Mouse (Mus musculus): ENCODE measurements at regions not wholly inside any gene's neighbourhood (a gene's known extent, or its start where the extent isn't known, plus 50 kb on each side); places are given as distances from the start of the nearest gene placed in this dataset.

- no peak for DNase-seq
- intact Hi-C loops (cut with DNase I; ENCODE audit: low total_unique reads) = no loop called here
These were observed 113.0 kb upstream of the BC052040 start for GRCm38 (mm10) chr2:115468471-115468909.

DNA sequence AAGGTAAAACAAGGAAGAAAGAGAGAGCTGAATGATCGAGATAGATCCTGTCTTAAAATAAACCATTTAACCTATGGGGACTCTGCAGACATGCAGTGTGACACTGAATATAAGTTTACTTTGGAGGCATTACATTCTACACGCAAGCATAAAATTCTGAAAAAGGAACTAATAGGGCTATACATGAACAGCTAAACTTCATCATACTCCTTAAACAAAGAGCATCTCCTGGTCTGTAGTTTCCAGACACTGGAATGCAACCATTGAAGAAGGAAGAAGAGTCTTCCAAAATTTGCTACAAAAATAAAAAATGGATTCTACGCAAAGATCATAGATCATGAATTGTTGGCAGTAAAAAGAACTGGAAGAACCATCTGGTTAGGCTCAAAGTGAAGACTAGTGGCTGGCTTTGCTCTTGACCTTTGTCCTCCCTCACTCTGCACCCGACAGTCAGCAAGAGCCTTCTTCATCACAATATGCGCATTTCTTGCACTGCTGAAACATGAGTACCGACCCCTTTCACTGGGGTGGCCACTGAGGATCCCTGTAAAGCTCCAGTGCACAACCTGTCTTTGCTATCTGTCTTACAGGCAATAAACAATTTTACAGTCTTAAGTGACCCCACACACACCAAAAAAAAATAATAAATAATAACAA, 112.2 kb upstream of the BC052040 start:
- no peak for DNase-seq
- intact Hi-C loops (cut with DNase I; ENCODE audit: low total_unique reads) = no loop called here

GRCm38 (mm10) chr2:115472393-115472792, 109.1 kb upstream of the BC052040 start:
- DNase-seq = no peak
- intact Hi-C loops (cut with DNase I; ENCODE audit: low total_unique reads) = no loop called here

DNA sequence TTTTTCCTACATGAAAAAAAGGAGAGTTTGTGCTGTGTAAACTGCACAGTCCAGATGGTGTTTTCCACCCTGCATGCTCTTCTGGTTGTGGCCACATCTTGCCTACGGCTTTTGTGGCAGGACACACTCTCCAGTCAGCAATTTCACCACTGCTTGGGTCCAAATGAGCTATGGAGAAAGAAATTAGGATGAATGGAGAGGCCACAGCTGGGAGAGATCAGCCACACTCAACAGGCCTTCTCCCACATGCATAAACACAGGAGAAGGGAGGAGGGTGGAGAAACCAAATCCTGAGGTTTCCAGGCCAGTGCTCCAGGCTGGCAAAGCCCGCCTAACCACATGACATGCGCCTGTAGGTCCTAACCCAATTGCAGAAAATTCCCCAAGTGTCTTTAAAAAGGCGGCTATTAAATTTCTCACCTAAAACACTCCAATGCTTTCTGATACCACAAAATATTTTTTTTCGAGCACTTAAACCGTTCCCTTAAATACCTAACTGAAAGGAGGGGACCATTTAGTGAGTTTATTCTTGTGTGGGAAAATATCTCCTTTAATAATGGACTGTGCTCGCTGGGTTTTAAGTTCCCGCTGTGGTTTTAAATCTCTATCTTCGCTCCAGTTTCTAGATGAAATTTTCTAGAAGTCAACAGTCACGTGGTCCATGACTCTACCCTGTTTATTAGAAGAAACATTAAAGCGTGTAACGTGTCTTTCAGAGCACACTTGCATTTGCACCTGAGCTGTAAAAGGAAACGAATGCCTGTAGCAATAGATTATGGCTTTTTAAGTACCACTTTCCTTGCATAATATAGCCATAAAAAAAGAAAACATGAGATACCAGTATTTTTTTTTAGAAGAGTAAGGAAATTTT, 97.9 kb upstream of the BC052040 start:
- intact Hi-C loops (cut with DNase I; ENCODE audit: low total_unique reads) = no loop called here
- DNase-seq = peak; percentile 12

GRCm38 (mm10) chr2:115488465-115488864, 93.1 kb upstream of the BC052040 start:
- DNase-seq = no peak
- intact Hi-C loops (cut with DNase I; ENCODE audit: low total_unique reads) = no loop called here

GRCm38 (mm10) chr2:115493020-115493419, 88.5 kb upstream of the BC052040 start:
- intact Hi-C loops (cut with DNase I; ENCODE audit: low total_unique reads) = no loop called here

DNA sequence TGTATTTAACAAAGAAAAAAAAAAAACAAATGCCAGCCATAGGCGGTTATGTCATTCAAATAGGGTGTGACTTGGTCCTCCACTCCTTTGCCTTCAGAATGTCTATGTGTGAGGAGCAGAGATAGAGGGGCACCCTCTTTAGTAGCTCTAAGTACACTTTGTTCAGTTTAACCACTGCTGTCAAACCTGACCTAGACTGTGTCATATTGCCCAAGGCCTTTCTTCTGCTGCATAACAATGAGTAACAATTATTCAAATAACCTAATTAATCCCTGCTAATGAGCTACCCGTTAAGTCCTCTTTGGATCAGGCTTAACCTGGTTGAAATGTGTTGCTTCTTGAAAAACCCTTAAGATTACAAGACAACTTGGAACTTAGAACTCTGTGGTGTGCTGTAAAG, 81.6 kb upstream of the BC052040 start:
- DNase-seq = no peak
- intact Hi-C loops (cut with DNase I; ENCODE audit: low total_unique reads) = no loop called here

More at GRCm38 (mm10) chr2:115493020-115493419, 88.5 kb upstream of the BC052040 start:
- DNase-seq = no peak

DNA sequence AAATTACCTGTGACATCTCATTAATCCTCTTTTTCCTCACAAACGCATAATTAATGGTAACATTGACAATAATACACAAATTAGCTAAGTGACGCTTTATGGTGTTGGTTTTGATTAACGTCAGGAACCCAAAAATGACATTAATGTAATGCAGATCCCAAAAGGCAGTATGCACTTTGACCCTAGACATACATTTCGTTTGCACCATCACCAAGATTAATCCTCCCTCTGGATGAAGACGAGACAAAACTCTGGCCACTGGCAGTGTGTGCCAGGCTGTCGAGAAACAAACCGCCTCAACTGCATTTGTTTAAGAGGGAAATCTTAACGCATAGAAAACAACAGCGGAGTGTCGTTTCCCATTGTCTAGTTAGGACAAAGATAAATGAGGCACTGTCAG, 72.0 kb upstream of the BC052040 start:
- intact Hi-C loops (cut with DNase I; ENCODE audit: low total_unique reads) = no loop called here
- DNase-seq = no peak

GRCm38 (mm10) chr2:115511146-115511545, 70.4 kb upstream of the BC052040 start:
- no peak for DNase-seq
- intact Hi-C loops (cut with DNase I; ENCODE audit: low total_unique reads) = no loop called here

GRCm38 (mm10) chr2:115511612-115512525, 69.6 kb upstream of the BC052040 start:
- intact Hi-C loops (cut with DNase I; ENCODE audit: low total_unique reads) = no loop called here
- no peak for DNase-seq

DNA sequence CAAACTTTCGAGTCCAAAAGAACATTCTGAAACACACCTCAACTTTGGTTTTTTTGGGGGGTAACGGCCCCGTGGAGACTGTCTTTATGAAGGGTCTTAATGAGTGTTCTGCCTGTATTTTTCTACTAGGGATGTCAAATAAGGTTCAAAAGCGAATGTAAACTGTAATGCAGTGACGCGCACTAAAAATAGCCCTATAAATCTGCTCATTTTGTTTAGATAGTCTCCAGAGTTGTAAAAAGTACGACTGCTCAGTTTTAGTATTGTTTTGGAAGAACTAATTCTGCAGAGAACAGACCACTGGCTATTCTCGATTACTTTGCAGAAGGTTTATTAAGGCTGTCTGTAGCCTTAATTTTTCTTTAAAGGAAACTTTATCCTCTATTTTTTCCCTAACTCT, 68.6 kb upstream of the BC052040 start:
- intact Hi-C loops (cut with DNase I; ENCODE audit: low total_unique reads) = no loop called here
- no peak for DNase-seq

- intact Hi-C loops (cut with DNase I; ENCODE audit: low total_unique reads) = no loop called here
- DNase-seq = no peak
These were observed 67.7 kb upstream of the BC052040 start for GRCm38 (mm10) chr2:115513774-115514231.

DNA sequence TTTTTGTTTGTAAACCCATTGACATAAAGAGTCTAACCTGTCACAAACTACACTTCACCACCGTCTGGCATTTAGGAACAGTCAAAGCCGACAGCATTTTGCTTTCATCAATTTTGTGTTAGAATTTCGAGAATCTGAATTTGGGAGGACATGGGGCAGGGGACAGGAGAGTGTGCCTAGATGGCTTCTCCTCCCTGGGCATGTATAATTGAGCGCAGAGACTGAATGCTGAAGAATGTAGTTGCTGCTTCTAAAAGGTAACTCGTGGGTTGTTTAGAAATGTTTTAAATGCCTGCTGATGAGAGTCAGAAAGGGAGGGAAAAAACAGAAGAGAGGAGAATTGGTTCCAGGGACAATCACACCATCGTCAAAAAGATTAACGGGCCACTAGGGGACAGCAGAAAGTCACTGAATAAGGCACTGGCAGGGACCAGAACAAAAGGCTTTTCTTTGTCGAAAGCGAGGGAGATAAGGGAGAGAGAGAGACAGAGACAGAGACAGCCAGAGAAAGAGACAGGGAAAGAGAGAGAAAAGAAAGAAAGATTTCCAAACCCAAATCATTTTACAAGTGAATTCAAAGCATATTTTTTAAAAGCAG, 66.6 kb upstream of the BC052040 start:
- intact Hi-C loops (cut with DNase I; ENCODE audit: low total_unique reads) = no loop called here
- no peak for DNase-seq

GRCm38 (mm10) chr2:115515470-115515869, 66.0 kb upstream of the BC052040 start:
- intact Hi-C loops (cut with DNase I; ENCODE audit: low total_unique reads) = no loop called here
- no peak for DNase-seq

- no peak for DNase-seq
- intact Hi-C loops (cut with DNase I; ENCODE audit: low total_unique reads) = no loop called here
These were observed 64.7 kb upstream of the BC052040 start for GRCm38 (mm10) chr2:115516824-115517223.

GRCm38 (mm10) chr2:115519974-115520373, 61.5 kb upstream of the BC052040 start:
- intact Hi-C loops (cut with DNase I; ENCODE audit: low total_unique reads) = no loop called here
- no peak for DNase-seq

DNA sequence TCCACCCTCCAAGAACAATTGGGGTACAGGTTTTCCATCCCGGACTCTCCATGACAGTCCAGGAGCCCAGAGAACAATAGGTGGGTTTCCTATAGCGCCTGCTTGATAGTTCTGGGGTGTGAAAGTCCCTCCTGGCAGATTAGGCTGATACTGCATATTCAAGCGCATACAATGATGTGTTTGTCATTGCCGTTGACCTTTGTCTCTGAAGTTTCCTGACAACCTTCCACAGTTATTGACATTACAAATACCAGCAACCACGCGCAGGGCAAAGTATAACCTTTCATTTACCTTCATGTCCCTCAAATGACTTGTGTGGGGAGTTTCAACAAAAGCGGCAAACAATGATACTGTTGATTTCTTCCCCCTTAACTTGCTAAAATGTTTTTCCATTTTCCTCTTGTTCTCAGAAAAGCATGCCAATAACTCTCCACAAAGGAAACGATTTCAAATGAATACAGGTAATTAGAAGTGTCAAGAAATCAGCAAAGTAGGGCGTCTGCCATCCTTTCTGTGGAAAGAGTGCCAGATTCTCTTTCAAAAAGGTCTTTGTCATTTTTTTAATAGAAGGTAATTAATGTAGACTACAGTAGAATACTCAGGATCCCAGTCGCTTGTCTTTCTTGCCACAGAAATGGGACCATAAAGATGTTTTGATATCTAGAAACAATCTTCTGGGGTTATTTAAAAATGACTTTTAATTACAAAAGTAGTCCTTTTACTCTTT, 60.9 kb upstream of the BC052040 start:
- intact Hi-C loops (cut with DNase I; ENCODE audit: low total_unique reads) = no loop called here
- DNase-seq = no peak

- intact Hi-C loops (cut with DNase I; ENCODE audit: low total_unique reads) = no loop called here
- no peak for DNase-seq
These were observed 51.6 kb upstream of the BC052040 start for GRCm38 (mm10) chr2:115529878-115530277.
